Mouse (Mus musculus): ENCODE results near the gene Uba2. TPM values are rescaled to one million over a fixed set of nuclear protein-coding genes. Genes with fewer than 3 reads are reported as not detected.
"Not testable (repeated sequence)": the region's sequence is repeated elsewhere in the genome, so short reads cannot be mapped to it uniquely, and the experiment has no call there.

The Uba2 gene
- polyA plus RNA-seq, 1 experiment from 2014 or later: 203 TPM

- H3K27ac ChIP-seq (replicated peaks; ENCODE audit: low read depth, low read length): no peak overlapping the region
- ATAC-seq (ENCODE audit: low FRiP score, low TSS enrichment): no peak
- H3K36me3 ChIP-seq (ENCODE audit: control insufficient read depth, insufficient read depth, low read length): 0 out of 2 replicates have a peak, but pooled peaks cover 4% of the 10 kb centered on the region
- no peaks in the 10 kb centered on the region for H3K9me3 ChIP-seq (ENCODE audit: control insufficient read depth, low read length)
- H3K9ac ChIP-seq (replicated peaks; ENCODE audit: low read length): no peak overlapping the region
- H3K4me3 ChIP-seq (replicated peaks; ENCODE audit: low read depth, low read length): no peak overlapping the region
- H3K4me1 ChIP-seq (ENCODE audit: control insufficient read depth, insufficient read depth, low read length): peaks cover 4% of the 10 kb centered on the region
- WGBS: 89% methylated on average over 3 of the region's 3 CpGs
- H3K27me3 ChIP-seq (ENCODE audit: control insufficient read depth, insufficient read depth, low read length): no peaks in the 10 kb centered on the region
- no peak for DNase-seq
- H3K4me2 ChIP-seq (ENCODE audit: low read length): no peak overlapping the region
Measured at GRCm38 (mm10) chr7:34126291-34126690, 43.1 kb downstream of the Uba2 start.

- Histone ChIP-seq H3K9me3 (ENCODE audit: control insufficient read depth, low read length) (no peaks in the 10 kb centered on the region), H3K36me3 (ENCODE audit: control insufficient read depth, insufficient read depth, low read length) (0 out of 2 replicates have a peak, but pooled peaks cover 4% of the 10 kb centered on the region), H3K4me3 (replicated peaks; ENCODE audit: low read depth, low read length) (no peak overlapping the region), H3K4me2 (ENCODE audit: low read length) (no peak overlapping the region), H3K4me1 (ENCODE audit: control insufficient read depth, insufficient read depth, low read length) (no peaks in the 10 kb centered on the region), H3K27ac (replicated peaks; ENCODE audit: low read depth, low read length) (no peak overlapping the region), H3K27me3 (ENCODE audit: control insufficient read depth, insufficient read depth, low read length) (no peaks in the 10 kb centered on the region), H3K9ac (replicated peaks; ENCODE audit: low read length) (no peak overlapping the region)
- ATAC-seq (ENCODE audit: low FRiP score, low TSS enrichment) (no peak), DNase-seq (no peak)
- 91% methylated on average over 9 of the region's 9 CpGs for WGBS
Measured at GRCm38 (mm10) chr7:34125346-34125745, 44.1 kb downstream of the Uba2 start.

- no peak overlapping the region for H3K9ac ChIP-seq (replicated peaks; ENCODE audit: low read length)
- no peak overlapping the region for H3K27ac ChIP-seq (replicated peaks; ENCODE audit: low read depth, low read length)
- H3K4me3 ChIP-seq (replicated peaks; ENCODE audit: low read depth, low read length): no peak overlapping the region
- ATAC-seq (ENCODE audit: low FRiP score, low TSS enrichment) (no peak), DNase-seq (peak; percentile 57)
- H3K27me3 ChIP-seq (ENCODE audit: control insufficient read depth, insufficient read depth, low read length): no peaks in the 10 kb centered on the region
- 85% methylated on average over 6 of the region's 6 CpGs for WGBS
- H3K4me1 ChIP-seq (ENCODE audit: control insufficient read depth, insufficient read depth, low read length): no peaks in the 10 kb centered on the region
- no peak overlapping the region for H3K4me2 ChIP-seq (ENCODE audit: low read length)
- 0 out of 2 replicates have a peak, but pooled peaks cover 9% of the 10 kb centered on the region for H3K36me3 ChIP-seq (ENCODE audit: control insufficient read depth, insufficient read depth, low read length)
- no peaks in the 10 kb centered on the region for H3K9me3 ChIP-seq (ENCODE audit: control insufficient read depth, low read length)
Measured at GRCm38 (mm10) chr7:34122987-34123720, 46.2 kb downstream of the Uba2 start.

- not testable (repeated sequence) for H3K4me1 ChIP-seq (ENCODE audit: control insufficient read depth, insufficient read depth, low read length); H3K4me2 ChIP-seq (ENCODE audit: low read length); H3K9me3 ChIP-seq (ENCODE audit: control insufficient read depth, low read length); H3K4me3 ChIP-seq (replicated peaks; ENCODE audit: low read depth, low read length); H3K9ac ChIP-seq (replicated peaks; ENCODE audit: low read length); DNase-seq; ATAC-seq (ENCODE audit: low FRiP score, low TSS enrichment); H3K27me3 ChIP-seq (ENCODE audit: control insufficient read depth, insufficient read depth, low read length); H3K27ac ChIP-seq (replicated peaks; ENCODE audit: low read depth, low read length)
- peaks cover 29% of the 10 kb centered on the region; the same call in 1 of the 2 replicates for H3K36me3 ChIP-seq (ENCODE audit: control insufficient read depth, insufficient read depth, low read length)
- 35% methylated on average over 1 of the region's 1 CpGs for WGBS
Measured at GRCm38 (mm10) chr7:34120636-34121035, 48.8 kb downstream of the Uba2 start.

GRCm38 (mm10) chr7:34116601-34117000 is 52.8 kb downstream of the Uba2 start:
- H3K27ac ChIP-seq (replicated peaks; ENCODE audit: low read depth, low read length): no peak overlapping the region
- H3K9me3 ChIP-seq (ENCODE audit: control insufficient read depth, low read length): no peaks in the 10 kb centered on the region
- H3K4me2 ChIP-seq (ENCODE audit: low read length): no peak overlapping the region
- H3K4me1 ChIP-seq (ENCODE audit: control insufficient read depth, insufficient read depth, low read length): no peaks in the 10 kb centered on the region
- no peak overlapping the region for H3K9ac ChIP-seq (replicated peaks; ENCODE audit: low read length)
- DNase-seq (peak; percentile 25), ATAC-seq (ENCODE audit: low FRiP score, low TSS enrichment) (no peak)
- WGBS: 85% methylated on average over 3 of the region's 3 CpGs
- peaks cover 54% of the 10 kb centered on the region for H3K36me3 ChIP-seq (ENCODE audit: control insufficient read depth, insufficient read depth, low read length)
- H3K27me3 ChIP-seq (ENCODE audit: control insufficient read depth, insufficient read depth, low read length): no peaks in the 10 kb centered on the region
- no peak overlapping the region for H3K4me3 ChIP-seq (replicated peaks; ENCODE audit: low read depth, low read length)

- DNase-seq (no peak), ATAC-seq (ENCODE audit: low FRiP score, low TSS enrichment) (no peak)
- Histone ChIP-seq H3K27ac (replicated peaks; ENCODE audit: low read depth, low read length) (no peak overlapping the region), H3K4me3 (replicated peaks; ENCODE audit: low read depth, low read length) (no peak overlapping the region), H3K27me3 (ENCODE audit: control insufficient read depth, insufficient read depth, low read length) (no peaks in the 10 kb centered on the region), H3K4me1 (ENCODE audit: control insufficient read depth, insufficient read depth, low read length) (no peaks in the 10 kb centered on the region), H3K4me2 (ENCODE audit: low read length) (no peak overlapping the region), H3K9me3 (ENCODE audit: control insufficient read depth, low read length) (no peaks in the 10 kb centered on the region; the same call in 1 of the 2 replicates), H3K36me3 (ENCODE audit: control insufficient read depth, insufficient read depth, low read length) (peaks cover 21% of the 10 kb centered on the region), H3K9ac (replicated peaks; ENCODE audit: low read length) (no peak overlapping the region)
- WGBS: 68% methylated on average over 5 of the region's 5 CpGs
Measured at GRCm38 (mm10) chr7:34109190-34109589, 60.2 kb downstream of the Uba2 start.

- Histone ChIP-seq H3K27ac (replicated peaks; ENCODE audit: low read depth, low read length) (no peak overlapping the region), H3K9ac (replicated peaks; ENCODE audit: low read length) (no peak overlapping the region), H3K4me2 (ENCODE audit: low read length) (no peak overlapping the region), H3K9me3 (ENCODE audit: control insufficient read depth, low read length) (no peaks in the 10 kb centered on the region; the same call in 1 of the 2 replicates), H3K27me3 (ENCODE audit: control insufficient read depth, insufficient read depth, low read length) (no peaks in the 10 kb centered on the region), H3K36me3 (ENCODE audit: control insufficient read depth, insufficient read depth, low read length) (no peaks in the 10 kb centered on the region), H3K4me1 (ENCODE audit: control insufficient read depth, insufficient read depth, low read length) (no peaks in the 10 kb centered on the region), H3K4me3 (replicated peaks; ENCODE audit: low read depth, low read length) (no peak overlapping the region)
- DNase-seq (no peak), ATAC-seq (ENCODE audit: low FRiP score, low TSS enrichment) (no peak)
Measured at GRCm38 (mm10) chr7:34101276-34101675, 68.1 kb downstream of the Uba2 start.

- ATAC-seq (ENCODE audit: low FRiP score, low TSS enrichment) (no peak), DNase-seq (no peak)
- Histone ChIP-seq H3K9me3 (ENCODE audit: control insufficient read depth, low read length) (0 out of 2 replicates have a peak, but pooled peaks cover under 1% of the 10 kb centered on the region), H3K36me3 (ENCODE audit: control insufficient read depth, insufficient read depth, low read length) (no peaks in the 10 kb centered on the region), H3K27me3 (ENCODE audit: control insufficient read depth, insufficient read depth, low read length) (no peaks in the 10 kb centered on the region), H3K4me1 (ENCODE audit: control insufficient read depth, insufficient read depth, low read length) (no peaks in the 10 kb centered on the region), H3K9ac (replicated peaks; ENCODE audit: low read length) (no peak overlapping the region), H3K27ac (replicated peaks; ENCODE audit: low read depth, low read length) (no peak overlapping the region), H3K4me3 (replicated peaks; ENCODE audit: low read depth, low read length) (no peak overlapping the region), H3K4me2 (ENCODE audit: low read length) (no peak overlapping the region)
- WGBS: 76% methylated on average over 2 of the region's 2 CpGs
Measured at GRCm38 (mm10) chr7:34100002-34100401, 69.4 kb downstream of the Uba2 start.

GRCm38 (mm10) chr7:34094911-34095481 is 74.4 kb downstream of the Uba2 start, which contains the start of gene Scgb1b30:
Gene Scgb1b30 (plus strand): TSS chr7:34095431.
- ATAC-seq (ENCODE audit: low FRiP score, low TSS enrichment) (no peak), DNase-seq (no peak)
- Histone ChIP-seq H3K4me3 (replicated peaks; ENCODE audit: low read depth, low read length) (no peak within 1 kb of the TSS), H3K4me2 (ENCODE audit: low read length) (no peak within 1 kb of the TSS), H3K9me3 (ENCODE audit: control insufficient read depth, low read length) (peaks cover 4% of the 10 kb centered on the region; the same call in 1 of the 2 replicates), H3K36me3 (ENCODE audit: control insufficient read depth, insufficient read depth, low read length) (no peaks in the 10 kb centered on the region), H3K27me3 (ENCODE audit: control insufficient read depth, insufficient read depth, low read length) (no peaks in the 10 kb centered on the region), H3K27ac (replicated peaks; ENCODE audit: low read depth, low read length) (no peak within 1 kb of the TSS), H3K4me1 (ENCODE audit: control insufficient read depth, insufficient read depth, low read length) (no peaks in the 10 kb centered on the region), H3K9ac (replicated peaks; ENCODE audit: low read length) (no peak within 1 kb of the TSS)
- WGBS: 82% methylated on average over 3 of the region's 3 CpGs
